Mouse (Mus musculus): ENCODE results near the gene Crtc3. TPM values are rescaled to one million over a fixed set of nuclear protein-coding genes. Genes with fewer than 3 reads are reported as not detected.

Gene Crtc3
- 10 to 100 TPM; 27.1 to 27.7 TPM for total RNA-seq (2021)
- 39.7 and 50.3 TPM in 2 replicates for polyA plus RNA-seq (2012; rRNA removed)
- long read RNA-seq, partial matches to known transcripts: 7 of 7 reads
- long read RNA-seq, other reads (novel, unspliced or antisense): 0 of 7 reads

GRCm38 (mm10) chr7:80688556-80689220, at the start of gene Crtc3:
Gene Crtc3, minus strand, starts transcription at chr7:80688877.
- DNase-seq: peak; percentile 90

GRCm38 (mm10) chr7:80736199-80736598, 47.5 kb upstream of the Crtc3 start:
- no peak for DNase-seq

- DNase-seq: no peak
These were observed 44.3 kb upstream of the Crtc3 start for GRCm38 (mm10) chr7:80732986-80733385.

GRCm38 (mm10) chr7:80729662-80730061, 41.0 kb upstream of the Crtc3 start:
- DNase-seq: peak; percentile 69

- no peak for DNase-seq
These were observed 32.4 kb upstream of the Crtc3 start for GRCm38 (mm10) chr7:80721041-80721440.

GRCm38 (mm10) chr7:80719582-80719981, 30.9 kb upstream of the Crtc3 start:
- DNase-seq: no peak

- DNase-seq: no peak
These were observed 30.4 kb upstream of the Crtc3 start for GRCm38 (mm10) chr7:80719038-80719437.

- DNase-seq: no peak
These were observed 29.8 kb upstream of the Crtc3 start for GRCm38 (mm10) chr7:80718471-80718870.

- no peak for DNase-seq
These were observed 28.1 kb upstream of the Crtc3 start for GRCm38 (mm10) chr7:80716758-80717157.

- DNase-seq: peak; percentile 62
These were observed 26.6 kb upstream of the Crtc3 start for GRCm38 (mm10) chr7:80715306-80715705.

- no peak for DNase-seq
These were observed 22.8 kb upstream of the Crtc3 start for GRCm38 (mm10) chr7:80711496-80711895.

- DNase-seq: no peak
These were observed 21.7 kb upstream of the Crtc3 start for GRCm38 (mm10) chr7:80710333-80710732.

GRCm38 (mm10) chr7:80704066-80704465, 15.4 kb upstream of the Crtc3 start:
- DNase-seq: no peak

- DNase-seq: no peak
These were observed 13.8 kb upstream of the Crtc3 start for GRCm38 (mm10) chr7:80702510-80702909.

- DNase-seq: no peak
These were observed 11.0 kb upstream of the Crtc3 start for GRCm38 (mm10) chr7:80699709-80700108.

GRCm38 (mm10) chr7:80698940-80699339, 10.3 kb upstream of the Crtc3 start:
- DNase-seq: no peak

GRCm38 (mm10) chr7:80697859-80698258, 9.2 kb upstream of the Crtc3 start:
- DNase-seq: no peak

GRCm38 (mm10) chr7:80696903-80697302, 8.2 kb upstream of the Crtc3 start:
- no peak for DNase-seq

- no peak for DNase-seq
These were observed 7.7 kb upstream of the Crtc3 start for GRCm38 (mm10) chr7:80696334-80696733.

GRCm38 (mm10) chr7:80692472-80692871, 3.8 kb upstream of the Crtc3 start:
- DNase-seq: no peak

GRCm38 (mm10) chr7:80691131-80691530, 2.5 kb upstream of the Crtc3 start:
- DNase-seq: no peak

GRCm38 (mm10) chr7:80689221-80689591, 529 bp upstream of the Crtc3 start:
- DNase-seq: peak; percentile 82

GRCm38 (mm10) chr7:80687721-80688555, 739 bp downstream of the Crtc3 start:
- DNase-seq: peak; percentile 84

Measured in adrenal gland, adult 2 months (tissue).